Mouse (Mus musculus) adrenal gland, postnatal 25 days (tissue): ENCODE measurements around the gene Plxdc1. TPM values are rescaled to one million over a fixed set of nuclear protein-coding genes. Genes with fewer than 3 reads are reported as not detected.
"Not testable (repeated sequence)": the region's sequence is repeated elsewhere in the genome, so short reads cannot be mapped to it uniquely, and the experiment has no call there.

Source experiments
- DNase-seq: peaks from one replicate; pipeline ENCODE4 v3.0.0; 2021; ENCODE audit warnings: mixed read lengths
- total RNA-seq: library from RNA; stranded (reverse); gene quantifications from 2 replicates; pipeline ENCODE4 v1.2.3, GENCODE M21; 2021

Plxdc1 gene
- total RNA-seq, 1 experiment from 2014 or later, result 20.9 TPM

DNA sequence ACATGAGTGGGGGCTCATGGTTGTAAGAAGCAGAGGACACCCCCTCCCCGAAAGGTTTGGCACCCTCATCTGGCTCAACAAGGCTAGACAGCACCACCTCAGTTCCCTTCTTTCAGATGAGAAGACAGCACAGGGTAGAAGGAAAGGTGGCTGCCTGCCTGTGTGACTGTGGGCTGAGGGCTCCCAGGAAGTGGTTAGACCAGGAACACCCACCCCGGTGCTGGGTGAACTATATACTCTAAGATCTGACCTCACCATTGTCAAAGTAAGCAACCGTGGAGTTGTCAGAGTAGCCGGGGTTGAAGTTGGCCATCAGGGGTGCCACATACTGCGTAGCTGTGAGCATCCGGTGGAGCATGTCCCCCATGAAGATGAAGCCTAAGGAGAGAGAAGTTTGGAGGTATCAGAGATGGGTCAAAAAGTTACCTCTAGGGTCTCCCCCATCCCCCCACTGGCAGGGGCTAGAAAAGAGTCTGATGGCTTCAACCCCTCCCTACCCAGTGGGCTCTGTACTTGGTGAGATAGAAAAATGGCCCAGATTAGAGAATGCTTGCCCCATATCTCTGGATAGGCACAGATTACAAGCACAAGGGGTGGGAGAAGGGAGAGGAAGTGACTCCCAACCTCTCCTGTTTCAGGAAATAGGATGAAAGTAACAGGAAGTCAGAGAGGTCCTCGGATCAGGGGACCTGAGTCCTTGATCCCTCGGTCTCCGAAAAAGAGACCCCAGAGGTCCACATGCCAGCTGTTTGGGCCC is 30.9 kb downstream of the Plxdc1 start:
- no peak for DNase-seq

DNA sequence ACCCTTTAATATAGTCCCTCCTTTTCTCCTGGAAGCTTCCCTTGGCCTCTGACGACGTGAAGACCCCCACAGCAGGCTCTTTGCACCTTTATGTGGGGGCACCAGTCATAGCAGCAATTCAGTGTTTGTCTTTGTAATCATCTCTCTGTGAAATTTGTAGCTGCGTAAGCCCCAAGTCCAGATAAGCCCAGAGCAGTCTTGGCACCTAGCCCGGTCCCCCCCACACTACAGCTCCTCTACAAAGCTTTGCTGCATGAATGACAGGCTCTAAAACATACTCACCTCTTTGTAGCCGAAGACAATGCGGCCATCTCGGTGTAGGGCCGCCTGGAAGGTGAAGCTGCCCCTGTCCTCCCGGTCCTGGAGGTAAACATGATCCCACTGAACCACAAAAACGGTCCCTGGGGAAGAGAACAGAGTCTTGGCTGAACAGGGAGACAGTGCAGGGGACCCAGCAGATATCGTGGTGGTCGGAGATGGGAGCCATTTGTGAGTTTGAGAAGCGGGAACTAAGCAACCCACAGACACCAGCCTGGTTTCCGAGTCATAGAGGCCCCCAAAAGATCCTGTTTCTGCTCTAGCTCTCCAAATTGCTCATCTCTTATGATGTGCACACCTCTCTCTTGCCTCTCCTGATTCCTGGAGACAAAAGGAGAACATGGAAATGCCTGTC is 31.6 kb downstream of the Plxdc1 start:
- no peak for DNase-seq

DNA sequence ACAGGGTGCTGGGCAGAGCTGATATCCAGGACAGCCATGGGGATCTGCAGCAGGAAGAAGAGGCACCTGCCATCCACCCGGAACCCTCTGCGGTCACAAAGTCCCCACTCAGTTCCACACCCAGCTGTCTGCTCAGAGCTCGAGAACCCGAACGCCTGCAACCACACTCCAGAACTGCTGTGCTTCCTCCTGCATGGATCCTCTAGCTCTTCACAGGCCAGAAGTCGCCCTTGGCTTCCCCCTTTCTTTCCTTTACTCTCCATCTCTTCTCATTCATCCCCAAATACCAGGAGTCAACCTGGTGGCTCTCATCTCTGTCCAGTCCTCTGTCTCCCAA is 32.3 kb downstream of the Plxdc1 start:
- DNase-seq, result no peak

DNA sequence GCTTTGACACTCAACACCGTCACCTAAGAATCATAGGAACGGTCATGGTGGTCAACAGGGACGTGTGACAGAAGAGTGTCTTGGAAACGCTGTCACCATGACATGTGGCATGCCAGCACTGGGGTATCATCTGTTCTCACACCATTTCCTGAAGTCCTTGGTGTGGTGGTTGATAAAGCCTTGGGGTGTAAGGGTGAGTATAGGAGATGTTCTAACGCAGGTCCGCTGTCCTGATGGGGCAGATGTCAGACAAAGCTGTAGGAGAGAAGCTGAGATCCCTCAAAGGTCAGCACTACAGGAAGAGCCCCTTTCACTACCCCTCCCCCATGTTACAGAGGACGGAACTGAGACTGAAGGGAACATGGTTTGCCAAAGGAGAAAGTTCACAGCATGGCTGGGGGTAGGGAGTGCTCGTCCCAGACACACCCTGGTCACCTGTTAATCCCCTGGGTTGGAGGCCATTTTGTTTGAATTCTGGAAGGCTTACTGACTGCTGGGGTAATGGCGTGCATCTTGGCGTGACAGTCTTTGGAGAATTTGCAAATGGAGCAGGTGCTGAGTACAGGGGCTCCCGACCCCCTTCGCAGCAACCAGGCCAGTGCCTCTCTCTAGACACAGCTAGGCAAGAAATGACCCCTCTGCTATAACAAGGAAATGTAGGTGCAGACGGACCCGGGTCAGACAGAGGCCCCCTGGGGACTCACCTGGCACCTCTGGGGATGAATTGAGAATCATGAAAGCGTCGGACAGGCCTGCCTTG is 32.9 kb downstream of the Plxdc1 start:
- no peak for DNase-seq

DNA sequence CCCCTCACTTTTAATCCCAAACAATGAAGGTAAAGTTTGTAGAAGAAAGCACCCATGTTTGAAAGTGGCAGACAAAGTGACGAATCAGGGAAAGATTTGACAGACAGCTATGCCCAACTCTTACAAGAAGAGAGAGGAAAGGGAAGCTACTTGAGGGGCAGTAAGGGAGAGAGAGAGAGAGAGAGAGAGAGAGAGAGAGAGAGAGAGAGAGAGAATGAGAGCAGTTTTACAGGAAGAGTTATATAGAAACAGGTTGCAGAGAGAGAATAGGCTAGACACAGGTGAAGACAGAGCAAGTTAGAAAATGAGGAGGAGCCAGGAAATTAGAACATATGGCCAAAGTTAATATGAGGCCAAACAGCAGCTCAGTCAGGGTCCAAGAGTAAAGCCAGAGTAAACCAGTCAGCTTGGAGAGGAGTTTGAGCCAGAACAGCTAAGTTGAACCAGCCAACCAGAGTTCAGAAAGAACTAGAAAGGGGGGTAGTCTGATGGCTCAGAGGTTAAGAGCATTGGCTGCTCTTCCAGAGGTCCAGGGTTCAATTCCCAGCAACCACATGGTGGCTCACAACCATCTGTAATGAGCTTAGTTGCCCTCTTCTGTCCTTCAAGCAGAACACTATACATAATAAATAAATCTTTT is 33.8 kb downstream of the Plxdc1 start:
- DNase-seq, result no peak

DNA sequence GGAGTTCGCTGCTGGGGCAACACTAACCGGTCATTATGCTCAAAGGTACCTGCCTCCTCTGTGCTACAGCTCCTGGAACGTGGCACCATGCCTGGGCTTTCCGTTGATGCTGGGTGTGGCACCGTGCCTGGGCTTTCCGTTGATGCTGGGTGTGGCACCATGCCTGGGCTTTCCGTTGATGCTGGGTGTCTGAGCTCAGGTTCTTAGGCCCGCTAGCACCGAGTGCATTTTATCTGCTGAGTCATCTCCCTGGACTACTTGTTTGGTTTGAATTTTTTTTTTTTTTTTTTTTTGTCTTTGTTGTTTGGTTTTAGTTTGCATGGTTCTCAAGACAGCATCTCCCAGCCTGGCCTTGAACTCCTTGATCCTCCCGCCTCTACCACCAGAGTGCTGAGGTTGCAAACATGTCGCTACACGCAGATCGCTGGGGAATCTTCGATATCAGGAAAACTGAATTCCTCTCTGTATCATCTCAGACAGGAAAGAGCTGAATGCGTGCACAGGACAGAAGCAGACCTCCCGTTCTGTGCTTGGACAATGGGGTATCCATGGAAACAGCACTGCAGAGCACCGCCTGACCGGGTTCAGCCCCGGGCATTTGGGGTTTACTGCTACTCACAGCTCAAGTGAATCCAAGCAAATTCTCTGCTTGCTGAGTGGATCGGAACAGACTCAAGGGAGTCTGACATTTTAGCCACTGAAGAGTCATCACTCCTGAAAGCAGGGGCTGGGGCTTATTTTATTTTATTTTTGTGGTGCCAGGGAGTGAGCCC is 36.4 kb downstream of the Plxdc1 start:
- peak; percentile 21 for DNase-seq

DNA sequence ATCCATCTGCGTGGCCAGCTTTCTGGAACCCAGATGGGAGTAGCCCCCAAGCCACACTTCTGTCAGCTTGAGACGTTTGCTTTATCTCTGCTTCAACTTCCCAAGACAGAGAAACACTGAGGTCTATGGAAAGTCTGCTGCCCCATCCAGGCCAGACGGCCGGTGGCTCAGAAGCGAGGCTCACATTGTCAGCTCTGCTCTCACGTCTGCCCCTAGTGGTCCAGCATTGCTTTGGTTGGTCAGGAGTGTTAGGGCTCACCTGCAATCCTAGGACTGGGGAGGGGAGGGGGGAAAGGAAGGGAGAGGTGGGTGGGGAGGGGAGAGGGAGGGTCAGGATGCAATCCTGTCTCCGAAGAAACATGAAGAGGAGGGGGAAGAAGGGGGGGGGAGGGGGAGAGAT is 38.8 kb downstream of the Plxdc1 start:
- peak; percentile 27 for DNase-seq

DNA sequence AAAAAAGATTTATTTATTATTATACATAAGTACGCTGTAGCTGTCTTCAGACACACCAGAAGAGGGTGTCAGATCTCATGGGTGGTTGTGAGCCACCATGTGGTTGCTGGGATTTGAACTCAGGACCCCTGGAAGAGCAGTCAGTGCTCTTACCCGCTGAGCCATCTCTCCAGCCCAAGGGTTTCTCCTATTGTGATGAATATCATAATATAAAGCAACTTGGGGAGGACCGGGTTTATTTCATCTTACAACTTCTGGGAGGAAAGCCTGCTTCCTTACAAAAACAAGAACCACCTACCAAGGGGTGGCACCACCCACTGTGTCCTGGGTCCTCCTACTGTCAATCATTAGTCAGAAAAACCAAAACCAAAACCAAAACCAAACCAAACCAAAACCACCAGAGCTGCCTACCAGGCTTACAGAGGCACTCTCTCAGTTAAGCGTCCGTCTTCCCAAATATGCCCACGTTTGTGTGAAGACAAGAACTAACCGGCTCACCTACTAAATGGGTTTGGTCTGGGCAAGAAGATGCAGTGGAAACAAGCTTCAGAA is 40.4 kb downstream of the Plxdc1 start:
- not testable (repeated sequence) for DNase-seq

DNA sequence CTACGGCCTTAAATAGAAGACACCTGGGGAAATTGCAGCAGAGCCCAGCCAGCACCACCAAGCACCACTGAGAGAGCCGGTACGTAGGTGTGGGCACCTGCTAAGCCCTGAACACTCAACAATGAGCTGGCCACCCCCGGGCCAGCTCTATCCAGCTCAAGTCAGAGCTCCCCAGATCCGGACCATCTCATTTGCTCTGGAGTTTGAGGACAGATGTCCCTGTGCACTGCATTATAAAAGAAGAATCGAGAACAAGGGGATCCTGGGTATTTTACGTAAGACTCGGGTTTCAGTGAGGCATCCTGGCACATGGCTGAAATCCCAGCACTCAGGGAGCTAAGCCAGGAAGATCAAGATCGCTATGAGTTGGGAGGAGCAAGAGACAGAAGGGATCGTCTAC is 41.2 kb downstream of the Plxdc1 start:
- DNase-seq, result no peak

DNA sequence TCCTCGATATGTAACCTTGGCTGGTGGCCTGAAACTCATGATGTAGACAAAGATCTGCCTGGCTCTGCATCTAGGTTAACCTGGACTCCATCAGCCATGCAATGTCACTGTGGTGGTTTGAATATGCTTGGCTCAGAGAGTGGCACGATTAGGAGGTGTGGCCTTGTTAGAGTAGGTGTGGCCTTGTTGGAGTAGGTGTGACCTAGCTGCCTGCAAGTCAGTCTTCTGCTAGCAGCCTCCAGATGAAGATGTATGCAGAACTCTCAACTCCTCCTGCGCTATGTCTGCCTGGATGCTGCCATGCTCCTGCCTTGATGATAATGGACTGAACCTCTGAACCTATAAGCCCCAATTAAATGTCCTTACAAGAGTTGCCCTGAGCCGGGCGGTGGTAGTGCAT is 43.0 kb downstream of the Plxdc1 start:
- no peak for DNase-seq

DNA sequence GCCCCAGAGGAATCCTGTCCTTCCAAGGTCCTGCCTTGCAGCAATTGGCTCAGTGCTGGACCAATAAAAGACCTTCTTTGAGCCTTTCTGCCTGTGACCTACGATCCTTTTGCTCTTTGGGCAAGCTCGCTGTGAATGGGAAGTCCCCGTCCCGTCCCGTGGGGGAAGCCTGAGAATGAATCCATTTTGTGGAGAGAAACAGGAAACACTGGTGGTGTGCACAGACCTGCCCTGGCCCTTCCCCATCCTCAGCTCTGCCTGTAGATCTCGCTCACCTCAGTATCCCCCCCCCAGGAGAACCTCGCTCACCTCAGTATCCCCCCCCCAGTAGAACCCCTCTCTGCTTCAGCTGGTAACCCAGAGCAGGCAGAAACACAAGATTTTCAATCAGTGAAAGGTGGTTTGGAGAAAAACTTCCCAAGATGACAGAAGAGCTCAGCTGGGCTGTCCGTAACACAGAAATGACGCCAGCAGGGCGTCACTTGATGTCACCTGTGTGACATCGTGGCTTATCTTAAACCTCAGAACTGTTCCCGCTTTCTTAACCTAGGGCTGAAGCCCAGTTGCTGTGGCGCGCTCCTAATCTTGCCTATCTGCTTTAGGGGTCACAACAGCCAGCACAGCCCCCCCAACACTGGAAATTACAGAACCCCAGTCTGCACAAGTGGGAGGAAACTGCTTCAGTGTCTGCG is 43.7 kb downstream of the Plxdc1 start:
- no peak for DNase-seq

DNA sequence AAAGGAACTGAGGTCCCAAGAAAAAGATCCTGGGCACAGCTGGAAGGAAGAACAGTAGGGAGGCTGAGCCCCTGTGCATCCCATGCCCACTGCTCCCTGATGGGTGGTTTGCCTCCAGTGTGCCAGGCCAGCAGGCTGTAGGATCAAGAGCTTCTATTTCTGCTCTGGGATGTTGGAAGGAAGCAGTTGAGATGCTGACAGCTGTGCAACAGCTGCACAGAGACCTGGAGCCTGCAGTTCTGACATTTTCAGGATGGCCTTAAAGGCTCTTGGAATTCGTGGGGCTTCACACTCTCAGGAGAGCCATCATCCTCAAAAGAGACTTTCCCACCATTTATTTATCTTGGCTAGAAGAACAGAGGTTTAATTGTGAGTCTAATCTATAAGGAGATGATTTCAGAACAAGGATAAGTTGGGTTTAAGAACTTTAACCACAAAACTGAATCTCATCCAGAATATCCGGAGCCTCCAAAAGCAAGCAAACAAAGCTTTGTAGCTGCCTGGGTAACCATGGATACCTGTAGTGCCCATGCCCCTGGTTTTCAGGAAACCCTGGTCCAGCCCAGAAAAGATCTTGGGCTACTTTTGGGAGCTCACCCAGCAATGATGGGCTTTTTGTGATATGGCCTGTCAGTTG is 48.7 kb downstream of the Plxdc1 start:
- DNase-seq, result no peak

DNA sequence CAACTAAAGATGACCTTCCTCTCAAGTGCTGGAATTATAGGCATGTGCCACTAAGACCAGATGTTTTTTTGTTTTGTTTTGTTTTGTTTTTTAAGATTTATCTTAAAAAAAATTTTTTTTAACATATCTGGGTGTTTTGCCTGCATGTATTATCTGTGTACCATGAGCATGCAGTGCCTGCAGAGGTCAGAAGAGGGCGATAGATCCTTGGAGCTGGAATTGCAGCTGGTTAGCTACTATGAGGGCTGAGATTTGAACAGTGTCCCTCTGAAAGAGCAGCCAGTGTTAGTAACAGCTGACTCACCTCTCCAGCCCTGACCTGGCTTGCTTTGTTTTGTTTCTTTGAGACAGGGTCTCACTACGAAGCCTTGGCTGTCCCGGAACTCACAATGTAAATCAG is 49.5 kb downstream of the Plxdc1 start:
- DNase-seq, result peak; percentile 64

DNA sequence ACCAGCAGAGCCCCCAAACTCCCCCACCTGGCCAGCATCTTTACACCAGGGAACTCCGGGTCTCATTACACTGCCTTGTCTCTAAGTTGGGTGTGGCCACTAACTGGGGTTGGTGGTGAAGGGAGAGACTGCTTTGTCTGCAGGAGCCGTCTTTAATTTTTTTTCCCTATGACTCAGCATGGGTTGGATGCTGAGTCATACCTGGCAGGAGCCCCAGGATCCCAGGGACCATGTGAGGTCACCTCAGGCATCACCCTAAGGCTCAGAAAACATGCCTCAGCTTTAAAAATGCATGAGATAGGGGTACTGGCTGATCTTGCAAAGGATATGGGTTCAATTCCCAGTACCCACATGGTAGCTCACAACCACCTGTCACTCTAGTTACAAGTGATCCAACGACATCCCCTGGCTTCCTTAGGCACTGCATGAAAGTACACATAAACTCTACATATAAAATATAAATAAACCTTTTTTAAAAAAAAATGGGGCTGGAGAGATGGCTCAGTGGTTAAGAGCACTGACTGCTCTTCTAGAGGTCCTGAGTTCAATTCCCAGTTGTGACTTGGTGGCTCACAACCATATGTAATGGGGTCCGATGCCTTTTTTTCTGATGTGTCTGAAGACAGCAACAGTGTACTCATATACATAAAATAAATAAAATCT is 50.2 kb downstream of the Plxdc1 start:
- peak; percentile 70 for DNase-seq

DNA sequence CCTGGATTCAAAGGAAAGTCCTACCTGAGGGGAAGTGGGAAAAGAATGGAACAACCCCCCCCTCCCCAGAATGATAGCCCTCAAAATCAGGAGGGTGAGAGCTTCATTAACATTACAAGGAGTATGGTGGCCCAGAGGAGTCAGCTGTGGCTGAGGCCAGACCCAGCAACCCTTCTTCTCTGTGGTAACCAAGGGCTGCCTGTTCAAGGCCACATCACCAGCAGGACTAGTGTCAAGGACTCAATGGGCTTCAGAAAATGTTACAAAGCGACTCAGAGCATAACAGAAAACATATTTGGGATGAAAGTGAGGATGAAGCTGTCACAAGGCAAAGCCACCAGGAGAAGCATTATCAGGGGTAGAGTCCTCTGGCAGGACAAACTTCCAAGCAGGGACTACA is 52.7 kb downstream of the Plxdc1 start:
- no peak for DNase-seq

DNA sequence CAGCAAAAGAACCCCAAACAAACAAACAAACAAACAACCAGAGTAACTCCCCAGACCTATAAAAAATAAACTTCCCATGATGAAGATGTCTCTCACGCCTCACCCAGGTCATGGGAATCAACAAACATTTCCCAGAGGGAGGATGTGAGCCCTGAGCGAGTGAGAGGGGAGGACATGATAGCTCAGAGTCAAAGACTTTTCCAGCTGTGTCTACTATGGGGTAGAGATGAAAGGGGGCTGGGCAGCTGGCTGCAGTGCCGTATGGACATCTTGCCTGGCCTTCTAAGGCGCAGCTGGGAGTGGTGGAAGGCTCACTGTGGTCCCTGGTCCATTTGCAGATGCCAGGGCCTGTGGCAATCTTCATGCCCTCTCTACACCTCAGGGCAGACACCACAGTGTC is 57.3 kb downstream of the Plxdc1 start:
- DNase-seq, result no peak

DNA sequence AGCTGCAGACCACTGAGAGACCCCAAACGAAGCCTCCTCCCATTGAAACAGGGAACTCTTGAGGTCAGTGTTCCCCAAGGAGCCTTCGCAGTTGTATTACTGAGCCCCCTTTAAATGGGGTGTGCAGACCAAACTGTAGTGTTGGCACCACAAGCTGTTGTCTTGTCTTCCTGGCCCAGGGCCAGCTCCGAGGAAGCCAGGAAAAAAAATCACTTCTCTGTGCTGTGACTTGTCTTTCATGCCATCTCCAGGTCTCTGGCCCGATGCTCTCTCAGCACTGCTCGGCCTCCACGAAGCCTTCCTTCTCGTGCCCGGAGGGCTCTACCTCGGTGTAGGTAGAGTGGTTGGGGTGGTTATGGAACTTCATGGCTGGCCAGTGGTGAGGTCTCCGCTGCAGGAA is 62.0 kb downstream of the Plxdc1 start:
- peak; percentile 26 for DNase-seq

DNA sequence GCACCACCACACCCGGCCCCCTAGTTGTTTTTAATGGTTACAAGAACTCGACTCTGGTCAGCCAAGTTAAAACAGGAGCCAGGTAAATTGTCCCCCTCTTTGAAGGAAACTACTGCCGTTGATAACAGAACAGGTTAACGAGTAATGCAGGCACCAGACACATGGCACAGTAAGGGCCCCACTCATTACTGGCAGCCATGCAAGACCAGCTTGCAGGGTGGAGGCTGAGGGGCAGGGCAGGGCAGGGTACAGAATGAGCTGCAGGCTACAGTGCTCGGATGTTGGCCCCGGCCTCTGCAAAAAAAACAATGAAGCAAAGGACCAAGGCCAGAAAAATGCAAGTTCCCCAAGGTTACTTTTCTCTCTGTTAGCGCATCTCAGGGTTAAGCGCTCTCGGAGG is 62.6 kb downstream of the Plxdc1 start:
- DNase-seq, result no peak

DNA sequence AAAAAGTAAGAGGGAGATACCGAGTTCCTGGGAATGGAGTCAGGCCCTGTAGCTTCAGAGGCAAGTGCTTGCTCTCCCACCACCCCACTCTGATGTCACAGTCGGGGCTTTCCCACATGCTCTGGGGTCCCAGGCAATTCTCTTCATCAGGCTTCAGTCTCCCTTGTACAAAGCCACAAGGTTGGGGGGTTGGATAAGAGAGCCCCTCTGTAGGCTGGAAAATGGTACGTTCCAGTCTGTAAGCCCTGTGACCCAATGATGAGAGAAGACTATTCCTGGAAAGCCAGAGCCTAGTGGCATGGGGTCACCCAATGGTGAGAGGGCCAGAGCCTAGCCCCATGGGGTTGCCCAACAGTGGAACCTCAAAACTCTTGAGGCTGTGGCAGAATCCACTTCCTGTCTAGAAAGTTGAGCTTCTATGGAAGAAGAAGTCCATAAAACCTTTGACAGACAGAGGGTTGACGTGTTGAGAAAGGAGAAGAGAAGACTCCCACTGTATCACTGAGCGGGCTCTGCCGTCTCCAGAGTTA is 70.2 kb downstream of the Plxdc1 start:
- no peak for DNase-seq

DNA sequence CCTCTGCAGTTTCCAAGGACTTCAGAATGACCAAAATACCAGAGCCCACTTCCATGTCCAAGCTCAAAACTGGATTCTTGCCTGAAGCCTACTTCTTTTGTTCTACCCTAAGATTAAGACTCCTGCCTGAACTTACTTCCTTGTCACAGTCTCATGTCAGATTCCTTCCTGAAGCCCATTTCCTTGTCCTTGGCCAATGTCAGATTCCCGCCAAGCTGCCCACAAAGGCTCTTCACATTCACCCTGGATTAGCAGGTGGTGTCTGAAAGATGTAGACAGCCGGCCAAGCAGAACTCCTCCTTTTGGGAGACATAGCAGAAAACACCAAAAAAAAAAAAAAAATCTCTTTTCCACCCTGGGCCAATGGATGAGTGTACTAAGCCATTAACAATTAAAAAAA is 70.8 kb downstream of the Plxdc1 start:
- DNase-seq, result no peak
